Mouse (Mus musculus) liver, embryonic 16.5 days (tissue): Measurements from ENCODE around the gene Orai1. TPM values are rescaled to one million over a fixed set of nuclear protein-coding genes. Genes with fewer than 3 reads are reported as not detected.

Source experiments
- ATAC-seq: fragments of 200-750 bp; cut with Nextera tagmentation; 2 replicates; pipeline ENCODE4 v1.8.0; 2017; ENCODE audit warnings: low read depth, mild to moderate bottlenecking, moderate number of reproducible peaks, moderate library complexity
- H3K27ac ChIP-seq: fragments of 300-500 bp; sonication (generic); 2 replicates; pipeline ENCODE4 v1.5.1; 2014; ENCODE audit warnings: mild to moderate bottlenecking, low read length
- H3K27me3 ChIP-seq: fragments of 300-500 bp; sonication (generic); 2 replicates; pipeline ENCODE4 v1.6.1; 2014; ENCODE audit warnings: low read depth, low read length, mixed read lengths; ENCODE audit not compliant: control insufficient read depth, insufficient read depth
- H3K36me3 ChIP-seq: fragments of 300-500 bp; sonication (generic); 2 replicates; pipeline ENCODE4 v1.6.1; 2014; ENCODE audit warnings: mild to moderate bottlenecking; ENCODE audit not compliant: control insufficient read depth, insufficient read depth
- H3K4me1 ChIP-seq: fragments of 300-500 bp; sonication (generic); 2 replicates; pipeline ENCODE4 v1.6.1; 2014; ENCODE audit warnings: low read depth, low read length, mixed read lengths; ENCODE audit not compliant: control insufficient read depth
- H3K4me2 ChIP-seq: fragments of 300-500 bp; sonication (generic); 2 replicates; pipeline ENCODE4 v1.6.1; 2014; ENCODE audit warnings: low read depth, low read length, mixed read lengths
- H3K4me3 ChIP-seq: fragments of 300-500 bp; sonication (generic); 2 replicates; pipeline ENCODE4 v1.5.1; 2014; ENCODE audit warnings: low read depth, mild to moderate bottlenecking, low read length
- H3K9ac ChIP-seq: fragments of 300-500 bp; sonication (generic); 2 replicates; pipeline ENCODE4 v1.6.1; 2014; ENCODE audit warnings: low read depth, low read length
- H3K9me3 ChIP-seq: fragments of 300-500 bp; sonication (generic); replicated peaks from 2 replicates; pipeline ENCODE4 v1.6.1; 2016; ENCODE audit warnings: low read length; ENCODE audit not compliant: control insufficient read depth
- WGBS: fragments of 180-500 bp; shearing (Covaris S2); extraction: QIAGEN DNeasy Blood & Tissue Kit; methylation state at CpG from one replicate; pipeline ENCODE4 v1.1.7; 2014; ENCODE audit not compliant: insufficient replicate concordance; 5-methylcytosine and 5-hydroxymethylcytosine counted together
- polyA plus RNA-seq: library from polyadenylated mRNA; unstranded; fragments of >200 nt; fragmentation: Nextera tagmentation; extraction: Ambion mirVana; gene quantifications from 2 replicates; pipeline ENCODE4 v1.2.1, GENCODE M21; 2015

Orai1 gene
- polyA plus RNA-seq, 1 experiment from 2014 or later: 8.4 TPM

GRCm38 (mm10) chr5:122985276-122985675, 29.6 kb upstream of the Orai1 start:
- Histone ChIP-seq H3K9me3 (no peaks in the 10 kb centered on the region), H3K27ac (no peak overlapping the region), H3K27me3 (peaks cover 12% of the 10 kb centered on the region), H3K4me2 (no peak overlapping the region), H3K4me1 (peaks cover 15% of the 10 kb centered on the region), H3K4me3 (no peak overlapping the region), H3K36me3 (no peaks in the 10 kb centered on the region), H3K9ac (no peak overlapping the region)
- WGBS: 64% methylated on average over 3 of the region's 3 CpGs
- ATAC-seq: no peak

DNA sequence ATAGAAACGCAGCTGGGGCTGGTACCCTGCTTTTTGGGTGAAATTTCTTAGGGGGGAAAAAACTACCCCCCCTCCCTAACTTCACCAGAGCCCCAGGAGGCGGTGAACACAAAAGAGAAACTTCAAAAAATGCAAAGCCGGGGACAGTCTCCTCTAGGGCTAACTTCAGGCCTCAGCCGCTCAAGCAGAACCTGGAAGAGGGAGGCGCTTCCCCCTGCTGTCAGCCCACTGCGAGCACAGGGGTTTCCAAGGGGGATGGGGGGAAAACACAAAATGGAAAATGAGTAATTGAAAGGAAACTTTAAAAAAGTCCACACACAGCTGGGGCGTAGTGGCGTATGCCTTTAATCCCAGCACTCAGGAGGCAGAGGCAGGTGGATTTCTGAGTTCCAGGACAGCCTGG, 28.8 kb upstream of the Orai1 start:
- Histone ChIP-seq H3K4me3 (no peak overlapping the region), H3K36me3 (no peaks in the 10 kb centered on the region), H3K27ac (no peak overlapping the region), H3K9ac (no peak overlapping the region), H3K27me3 (peaks cover 12% of the 10 kb centered on the region), H3K4me1 (peaks cover 19% of the 10 kb centered on the region), H3K9me3 (no peaks in the 10 kb centered on the region), H3K4me2 (no peak overlapping the region)
- 58% methylated on average over 8 of the region's 8 CpGs for WGBS
- no peak for ATAC-seq

GRCm38 (mm10) chr5:122987211-122988020, 27.5 kb upstream of the Orai1 start:
- H3K4me3 ChIP-seq: peak overlapping the region; percentile 70
- no peak overlapping the region for H3K27ac ChIP-seq
- 8% methylated on average over 39 of the region's 39 CpGs for WGBS
- H3K4me1 ChIP-seq: peaks cover 19% of the 10 kb centered on the region
- H3K4me2 ChIP-seq: peak overlapping the region; percentile 88
- no peak for ATAC-seq
- H3K27me3 ChIP-seq: peaks cover 12% of the 10 kb centered on the region
- H3K9ac ChIP-seq: peak overlapping the region; percentile 57
- no peaks in the 10 kb centered on the region for H3K9me3 ChIP-seq
- H3K36me3 ChIP-seq: no peaks in the 10 kb centered on the region

- Histone ChIP-seq H3K36me3 (no peaks in the 10 kb centered on the region), H3K4me1 (peaks cover 19% of the 10 kb centered on the region), H3K27ac (no peak overlapping the region), H3K4me2 (peak overlapping the region; percentile 88), H3K9ac (peak overlapping the region; percentile 57), H3K9me3 (no peaks in the 10 kb centered on the region), H3K27me3 (peaks cover 12% of the 10 kb centered on the region), H3K4me3 (peak overlapping the region; percentile 70)
- ATAC-seq: no peak
- WGBS: under 1% methylated on average over 40 of the region's 41 CpGs
These were observed 26.7 kb upstream of the Orai1 start for GRCm38 (mm10) chr5:122988021-122988751.

- peak overlapping the region; percentile 29; the same call in 1 of the 2 replicates for H3K27ac ChIP-seq
- H3K4me1 ChIP-seq: peaks cover 19% of the 10 kb centered on the region
- WGBS: under 1% methylated on average over 38 of the region's 39 CpGs
These were observed 25.8 kb upstream of the Orai1 start for GRCm38 (mm10) chr5:122989001-122989525.

DNA sequence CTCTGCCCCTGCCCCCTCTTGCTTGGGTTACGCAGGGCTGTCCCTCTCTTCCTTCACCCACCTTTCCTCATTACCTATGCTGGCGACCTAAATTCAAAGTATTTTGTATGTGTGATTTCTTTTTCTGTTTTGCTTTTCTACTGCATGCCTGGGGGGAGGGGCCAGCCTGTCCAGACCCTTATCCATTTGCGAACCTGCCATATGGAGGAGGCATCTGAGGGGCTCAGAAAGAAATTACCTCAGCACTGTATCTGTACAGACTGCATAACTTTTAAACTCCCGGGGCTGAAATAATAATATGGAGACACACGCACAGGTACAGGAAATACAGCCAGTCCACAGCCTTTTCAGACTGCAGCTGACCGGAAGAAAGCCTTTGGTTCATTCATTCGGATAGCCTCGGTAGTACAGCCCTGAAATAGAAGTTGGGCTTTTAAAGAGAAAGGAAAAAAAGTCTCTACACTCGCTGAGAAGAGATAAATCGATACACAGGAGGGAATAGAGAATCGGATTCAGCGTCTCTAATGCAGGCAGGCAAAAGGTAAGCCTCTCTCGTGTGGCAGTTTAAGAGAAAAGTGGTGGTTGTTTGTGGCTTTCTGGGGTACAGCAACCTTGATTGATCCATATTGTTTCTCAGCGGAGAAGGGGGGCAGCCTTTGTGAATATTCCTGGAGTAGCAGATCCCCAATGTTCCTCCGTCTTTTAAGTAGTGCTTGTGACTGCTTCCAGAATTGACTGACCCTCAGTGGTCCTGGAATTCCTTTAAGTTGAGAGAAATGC, 25.1 kb upstream of the Orai1 start, which contains the start of gene Kdm2b:
Gene Kdm2b (minus strand): TSS at position 273 of the 780 bp plus-strand sequence.
- ATAC-seq: no peak
- Histone ChIP-seq H3K4me2 (peak within 1 kb of the TSS; percentile 88), H3K4me3 (peak within 1 kb of the TSS; percentile 70), H3K4me1 (peaks cover 21% of the 10 kb centered on the region), H3K9me3 (no peaks in the 10 kb centered on the region), H3K9ac (peak within 1 kb of the TSS; percentile 66), H3K27me3 (peaks cover 12% of the 10 kb centered on the region), H3K36me3 (no peaks in the 10 kb centered on the region), H3K27ac (peak within 1 kb of the TSS; percentile 29; the same call in 1 of the 2 replicates)
- WGBS: 8% methylated on average over 15 of the region's 15 CpGs

More at GRCm38 (mm10) chr5:122989001-122989525, 25.8 kb upstream of the Orai1 start:
- H3K4me3 ChIP-seq: peak overlapping the region; percentile 70
- peak; percentile 54; the same call in 1 of the 2 replicates for ATAC-seq
- no peaks in the 10 kb centered on the region for H3K36me3 ChIP-seq
- peak overlapping the region; percentile 66 for H3K9ac ChIP-seq
- H3K4me2 ChIP-seq: peak overlapping the region; percentile 88
- H3K9me3 ChIP-seq: no peaks in the 10 kb centered on the region
- peaks cover 12% of the 10 kb centered on the region for H3K27me3 ChIP-seq

DNA sequence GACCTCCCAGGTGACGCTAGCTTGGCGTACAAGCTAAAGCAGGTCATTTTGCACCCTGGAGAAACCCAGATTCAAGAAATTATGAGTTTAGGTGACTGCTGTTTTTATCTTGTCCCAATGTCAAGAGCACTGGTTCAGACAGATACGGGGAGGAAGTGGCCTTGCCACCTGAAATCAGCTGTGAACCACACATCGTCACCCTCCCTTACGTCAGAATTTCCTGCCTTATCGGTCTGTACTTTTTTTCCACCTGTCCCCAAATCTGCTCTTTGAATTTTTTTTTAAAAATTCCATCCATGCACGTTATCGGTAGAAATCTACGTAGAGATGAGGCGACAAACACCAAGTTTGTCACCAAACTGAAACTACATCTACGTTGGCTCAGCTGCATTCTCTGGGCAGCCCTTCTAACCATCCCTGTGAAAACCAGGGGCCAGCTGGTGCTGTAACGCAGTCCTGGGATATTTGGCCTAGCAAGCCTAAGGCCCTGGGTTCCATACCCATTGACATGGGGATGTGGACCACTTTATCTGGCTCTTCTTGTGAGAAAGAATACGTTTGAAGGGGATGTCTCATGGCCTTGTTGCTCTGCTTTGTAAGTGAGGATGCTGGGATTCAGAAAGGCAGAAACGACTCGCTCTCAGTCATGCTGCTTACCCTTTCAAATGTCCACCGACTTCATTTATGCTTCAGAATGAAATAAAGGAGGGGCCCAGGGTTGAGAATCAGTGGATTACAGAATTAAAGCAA, 24.3 kb upstream of the Orai1 start:
- no peaks in the 10 kb centered on the region for H3K36me3 ChIP-seq
- H3K27ac ChIP-seq: no peak overlapping the region
- no peak for ATAC-seq
- H3K27me3 ChIP-seq: peaks cover 12% of the 10 kb centered on the region
- H3K9ac ChIP-seq: no peak overlapping the region
- H3K4me2 ChIP-seq: peak overlapping the region; percentile 88
- H3K4me1 ChIP-seq: peaks cover 23% of the 10 kb centered on the region
- H3K4me3 ChIP-seq: peak overlapping the region; percentile 9; the same call in 1 of the 2 replicates
- WGBS: 26% methylated on average over 16 of the region's 16 CpGs
- no peaks in the 10 kb centered on the region for H3K9me3 ChIP-seq
